Mouse (Mus musculus): Measurements from ENCODE around the gene Agtr1a. TPM values are rescaled to one million over a fixed set of nuclear protein-coding genes. Genes with fewer than 3 reads are reported as not detected.

Agtr1a gene
- polyA plus RNA-seq, 1 experiment from 2014 or later: 1.6 TPM

DNA sequence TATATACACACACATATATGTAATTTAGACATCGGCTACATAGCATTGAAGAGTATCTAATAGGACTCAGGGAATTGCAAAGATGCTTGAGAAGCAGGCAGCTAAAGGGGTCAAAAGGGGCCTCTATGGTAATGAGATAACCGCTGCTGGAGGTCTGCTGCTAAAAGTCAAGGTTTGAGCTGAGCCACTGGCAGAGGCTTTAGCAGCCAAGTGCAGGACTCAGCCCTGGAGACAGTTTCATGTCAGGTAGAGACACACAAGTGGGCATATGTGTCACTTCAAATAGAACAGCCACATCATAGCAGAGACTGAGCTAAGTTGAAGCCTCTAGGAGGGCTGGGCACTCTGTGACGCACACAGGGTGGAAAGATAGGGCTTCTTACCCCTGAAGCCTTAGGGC, 1.6 kb upstream of the Agtr1a start:
- 71% methylated on average over 3 of the region's 3 CpGs for WGBS
- Histone ChIP-seq H3K27ac (replicated peaks) (no peak overlapping the region), H3K4me3 (ENCODE audit: low read depth, low read length) (no peak overlapping the region), H3K4me2 (replicated peaks; ENCODE audit: low read depth) (no peak overlapping the region), H3K4me1 (replicated peaks; ENCODE audit: control insufficient read depth, insufficient read depth) (no peaks in the 10 kb centered on the region), H3K27me3 (ENCODE audit: control insufficient read depth, insufficient read depth, low read length) (no peaks in the 10 kb centered on the region), H3K9me3 (ENCODE audit: control insufficient read depth, low read length) (no peaks in the 10 kb centered on the region), H3K9ac (ENCODE audit: low read length) (no peak overlapping the region), H3K36me3 (ENCODE audit: control insufficient read depth, insufficient read depth, low read length) (no peaks in the 10 kb centered on the region)
- ATAC-seq (ENCODE audit: low FRiP score, low TSS enrichment) (no peak), DNase-seq (ENCODE audit: low spot score) (no peak)
- TF ChIP-seq CTCF (IDR thresholded peaks at IDR 0.05; ENCODE audit: low read depth) (no peak), EP300 (optimal IDR thresholded peaks at IDR 0.05) (no peak)

DNA sequence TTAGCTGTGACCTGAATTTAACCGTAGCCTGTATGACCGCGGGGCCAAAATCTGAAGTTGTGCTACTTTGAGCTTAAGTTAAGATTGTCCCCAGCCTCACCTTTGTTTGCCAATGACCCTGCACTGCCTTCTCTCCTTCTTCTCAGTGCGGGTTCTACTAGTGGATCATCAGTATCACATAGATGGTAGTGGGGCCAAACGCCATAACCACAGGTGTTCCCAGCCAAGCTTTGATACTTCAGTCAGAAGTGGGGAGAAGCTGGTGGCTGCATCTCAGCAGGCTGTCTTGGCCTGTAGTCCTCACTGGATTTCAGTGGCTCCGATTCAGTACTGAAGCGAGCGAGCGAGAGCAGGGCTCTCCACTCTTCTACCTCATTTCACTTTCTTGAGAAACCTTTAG, 672 bp downstream of the Agtr1a start:
- H3K9ac ChIP-seq (ENCODE audit: low read length): no peak overlapping the region; the same call in 1 of the 2 replicates
- no peaks in the 10 kb centered on the region for H3K4me1 ChIP-seq (replicated peaks; ENCODE audit: control insufficient read depth, insufficient read depth)
- ATAC-seq (ENCODE audit: low FRiP score, low TSS enrichment): no peak
- H3K27ac ChIP-seq (replicated peaks): no peak overlapping the region
- no peaks in the 10 kb centered on the region for H3K9me3 ChIP-seq (ENCODE audit: control insufficient read depth, low read length)
- H3K4me3 ChIP-seq (ENCODE audit: low read depth, low read length): peak overlapping the region; percentile 42
- no peak for DNase-seq (ENCODE audit: low spot score)
- 40% methylated on average over 9 of the region's 9 CpGs for WGBS
- no peaks in the 10 kb centered on the region for H3K36me3 ChIP-seq (ENCODE audit: control insufficient read depth, insufficient read depth, low read length)
- TF ChIP-seq EP300 (optimal IDR thresholded peaks at IDR 0.05): no peak
- TF ChIP-seq CTCF (IDR thresholded peaks at IDR 0.05; ENCODE audit: low read depth): no peak
- H3K27me3 ChIP-seq (ENCODE audit: control insufficient read depth, insufficient read depth, low read length): no peaks in the 10 kb centered on the region
- peak overlapping the region; percentile 82 for H3K4me2 ChIP-seq (replicated peaks; ENCODE audit: low read depth)

DNA sequence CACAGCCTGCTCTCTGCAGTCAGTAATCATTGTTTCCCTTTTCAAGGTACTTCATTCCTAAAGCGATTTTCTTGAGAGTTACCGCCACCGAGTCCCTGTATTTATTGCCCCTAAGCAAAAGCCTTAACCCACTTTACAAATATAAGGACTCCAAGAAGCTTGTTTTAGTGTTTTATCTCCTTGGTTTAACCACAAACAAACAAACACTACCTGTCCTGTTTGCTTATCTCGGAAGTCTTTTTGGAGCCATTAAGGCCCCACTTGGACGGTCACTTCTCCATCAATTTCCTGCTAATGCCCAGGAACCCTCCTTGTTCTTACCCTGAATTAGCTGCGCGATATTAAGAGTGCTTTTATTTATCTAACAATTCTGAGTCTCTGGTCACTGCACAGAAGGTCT, 1.4 kb downstream of the Agtr1a start:
- H3K27ac ChIP-seq (replicated peaks): no peak overlapping the region
- ATAC-seq (ENCODE audit: low FRiP score, low TSS enrichment) (no peak), DNase-seq (ENCODE audit: low spot score) (no peak)
- H3K9ac ChIP-seq (ENCODE audit: low read length): no peak overlapping the region
- no peaks in the 10 kb centered on the region for H3K36me3 ChIP-seq (ENCODE audit: control insufficient read depth, insufficient read depth, low read length)
- H3K9me3 ChIP-seq (ENCODE audit: control insufficient read depth, low read length): no peaks in the 10 kb centered on the region
- no peaks in the 10 kb centered on the region for H3K4me1 ChIP-seq (replicated peaks; ENCODE audit: control insufficient read depth, insufficient read depth)
- WGBS: 76% methylated on average over 7 of the region's 7 CpGs
- H3K4me3 ChIP-seq (ENCODE audit: low read depth, low read length): no peak overlapping the region
- TF ChIP-seq CTCF (IDR thresholded peaks at IDR 0.05; ENCODE audit: low read depth) (no peak), EP300 (optimal IDR thresholded peaks at IDR 0.05) (no peak)
- no peak overlapping the region; the same call in 1 of the 2 replicates for H3K4me2 ChIP-seq (replicated peaks; ENCODE audit: low read depth)
- H3K27me3 ChIP-seq (ENCODE audit: control insufficient read depth, insufficient read depth, low read length): no peaks in the 10 kb centered on the region

DNA sequence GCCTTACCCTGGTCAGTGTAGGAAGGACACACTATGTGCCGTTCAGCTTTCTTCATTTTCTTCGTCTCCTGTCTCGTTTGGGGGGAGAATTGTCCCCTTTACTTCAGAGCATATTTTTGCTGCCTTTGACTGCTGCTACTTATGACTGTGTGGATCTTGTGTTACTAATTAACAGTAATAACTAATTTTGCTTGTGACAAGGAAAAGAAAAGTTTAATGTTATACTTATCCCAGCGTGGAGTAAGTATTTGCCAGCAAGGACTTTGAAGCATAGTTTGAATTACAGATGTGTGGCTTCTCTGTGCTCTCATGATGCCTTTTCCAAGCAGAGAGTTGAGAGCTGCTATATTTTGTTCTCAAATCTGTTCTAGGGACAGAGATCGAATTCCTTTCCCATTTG, 2.3 kb downstream of the Agtr1a start:
- H3K9me3 ChIP-seq (ENCODE audit: control insufficient read depth, low read length): no peaks in the 10 kb centered on the region
- DNase-seq (ENCODE audit: low spot score) (no peak), ATAC-seq (ENCODE audit: low FRiP score, low TSS enrichment) (no peak)
- no peaks in the 10 kb centered on the region for H3K27me3 ChIP-seq (ENCODE audit: control insufficient read depth, insufficient read depth, low read length)
- H3K9ac ChIP-seq (ENCODE audit: low read length): no peak overlapping the region
- no peak overlapping the region for H3K4me2 ChIP-seq (replicated peaks; ENCODE audit: low read depth)
- 81% methylated on average over 5 of the region's 5 CpGs for WGBS
- TF ChIP-seq CTCF (IDR thresholded peaks at IDR 0.05; ENCODE audit: low read depth) (no peak), EP300 (optimal IDR thresholded peaks at IDR 0.05) (no peak)
- no peaks in the 10 kb centered on the region for H3K36me3 ChIP-seq (ENCODE audit: control insufficient read depth, insufficient read depth, low read length)
- H3K4me3 ChIP-seq (ENCODE audit: low read depth, low read length): no peak overlapping the region
- no peaks in the 10 kb centered on the region for H3K4me1 ChIP-seq (replicated peaks; ENCODE audit: control insufficient read depth, insufficient read depth)
- no peak overlapping the region for H3K27ac ChIP-seq (replicated peaks)

DNA sequence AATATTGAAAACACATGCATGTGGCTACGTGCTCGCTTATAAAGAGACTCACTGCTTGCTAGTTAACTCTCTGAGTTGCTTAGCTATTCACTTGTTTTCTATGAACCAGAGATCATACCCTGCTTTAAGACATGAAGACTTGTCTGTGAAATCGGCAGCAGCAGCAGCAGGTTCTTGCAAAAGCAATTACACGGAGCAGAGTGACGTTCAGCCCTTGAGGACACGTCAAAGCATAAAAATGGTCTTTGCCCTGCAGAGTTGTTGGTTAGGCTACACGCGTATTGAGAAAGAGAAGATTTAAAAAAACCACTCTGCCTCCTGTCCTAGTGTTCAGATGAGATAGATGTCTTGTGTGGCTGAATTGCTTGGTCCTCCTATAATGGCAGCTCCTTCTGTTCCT, 3.7 kb downstream of the Agtr1a start:
- no peaks in the 10 kb centered on the region for H3K27me3 ChIP-seq (ENCODE audit: control insufficient read depth, insufficient read depth, low read length)
- no peaks in the 10 kb centered on the region for H3K4me1 ChIP-seq (replicated peaks; ENCODE audit: control insufficient read depth, insufficient read depth)
- H3K27ac ChIP-seq (replicated peaks): no peak overlapping the region
- H3K4me3 ChIP-seq (ENCODE audit: low read depth, low read length): no peak overlapping the region
- H3K36me3 ChIP-seq (ENCODE audit: control insufficient read depth, insufficient read depth, low read length): no peaks in the 10 kb centered on the region
- TF ChIP-seq EP300 (optimal IDR thresholded peaks at IDR 0.05) (no peak), CTCF (IDR thresholded peaks at IDR 0.05; ENCODE audit: low read depth) (no peak)
- H3K4me2 ChIP-seq (replicated peaks; ENCODE audit: low read depth): no peak overlapping the region
- 74% methylated on average over 8 of the region's 8 CpGs for WGBS
- no peak overlapping the region for H3K9ac ChIP-seq (ENCODE audit: low read length)
- ATAC-seq (ENCODE audit: low FRiP score, low TSS enrichment) (no peak), DNase-seq (ENCODE audit: low spot score) (no peak)
- no peaks in the 10 kb centered on the region for H3K9me3 ChIP-seq (ENCODE audit: control insufficient read depth, low read length)

DNA sequence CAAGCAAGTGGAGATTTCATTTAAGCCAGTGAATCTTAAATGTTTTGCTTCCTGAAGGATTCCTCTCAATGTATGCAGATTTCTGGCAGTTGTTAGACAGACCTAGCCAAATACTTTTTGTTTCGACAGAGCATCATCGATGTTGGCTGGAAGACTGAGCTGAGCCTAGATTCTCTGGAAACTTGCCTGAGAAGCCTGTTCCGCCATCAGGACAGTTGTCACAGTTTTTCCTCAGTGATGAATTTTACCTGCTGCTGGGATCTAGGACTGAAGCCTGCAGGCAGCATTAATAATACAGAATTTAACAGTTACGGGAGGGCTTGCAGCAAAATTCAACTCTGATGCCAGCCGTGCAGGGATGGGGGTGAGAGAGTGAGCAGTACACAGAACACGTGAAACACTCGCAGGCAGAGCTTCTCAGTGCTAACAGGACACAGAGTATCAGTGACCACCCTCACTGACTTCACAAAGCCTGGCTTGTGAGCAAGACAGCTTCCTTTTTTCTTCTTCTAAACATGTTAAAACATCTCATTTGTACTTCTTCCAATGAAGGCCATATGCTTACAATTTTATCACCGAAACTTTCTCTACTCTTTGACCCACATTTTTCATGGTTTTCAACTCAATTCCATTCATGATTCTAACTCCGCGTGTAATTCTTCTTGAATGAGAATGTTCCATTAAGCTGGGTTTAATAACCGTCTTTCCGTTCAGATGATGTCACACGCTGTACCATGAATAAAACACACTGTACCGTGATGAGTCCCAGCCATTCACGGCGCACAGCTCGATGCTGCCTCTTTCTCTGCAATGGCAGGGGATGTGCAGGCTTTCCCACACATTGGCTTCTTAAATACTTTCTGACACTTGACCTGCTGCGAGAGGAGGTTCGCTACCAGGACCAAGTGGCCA, 6.0 kb downstream of the Agtr1a start:
- Histone ChIP-seq H3K4me3 (ENCODE audit: low read depth, low read length) (no peak overlapping the region), H3K4me2 (replicated peaks; ENCODE audit: low read depth) (0 out of 2 replicates have a peak overlapping the region, but pooled peaks have one; percentile 6), H3K4me1 (replicated peaks; ENCODE audit: control insufficient read depth, insufficient read depth) (no peaks in the 10 kb centered on the region), H3K9me3 (ENCODE audit: control insufficient read depth, low read length) (no peaks in the 10 kb centered on the region), H3K9ac (ENCODE audit: low read length) (no peak overlapping the region), H3K36me3 (ENCODE audit: control insufficient read depth, insufficient read depth, low read length) (no peaks in the 10 kb centered on the region), H3K27ac (replicated peaks) (no peak overlapping the region), H3K27me3 (ENCODE audit: control insufficient read depth, insufficient read depth, low read length) (no peaks in the 10 kb centered on the region)
- DNase-seq (ENCODE audit: low spot score) (no peak), ATAC-seq (ENCODE audit: low FRiP score, low TSS enrichment) (no peak)
- TF ChIP-seq EP300 (optimal IDR thresholded peaks at IDR 0.05) (no peak), CTCF (IDR thresholded peaks at IDR 0.05; ENCODE audit: low read depth) (no peak)
- WGBS: 62% methylated on average over 19 of the region's 19 CpGs

Measured in stomach, postnatal 0 days (tissue).